Mouse (Mus musculus) midbrain, embryonic 10.5 days (tissue): ENCODE data around the gene Rnf8. TPM values are rescaled to one million over a fixed set of nuclear protein-coding genes. Genes with fewer than 3 reads are reported as not detected.

Experiments used
- DNase-seq: peaks from one replicate; pipeline ENCODE4 v3.0.0-alpha.2; 2017; ENCODE audit warnings: low spot score
- H3K27ac ChIP-seq: fragments of 300-500 bp; sonication (generic); replicated peaks from 2 replicates; pipeline ENCODE4 v1.5.1; 2016; ENCODE audit warnings: mild to moderate bottlenecking
- H3K27me3 ChIP-seq: fragments of 300-500 bp; sonication (generic); 2 replicates; pipeline ENCODE4 v1.6.1; 2016; ENCODE audit warnings: low read depth, mild to moderate bottlenecking; ENCODE audit not compliant: poor library complexity, severe bottlenecking
- H3K36me3 ChIP-seq: fragments of 300-500 bp; sonication (generic); 2 replicates; pipeline ENCODE4 v1.6.1; 2016; ENCODE audit warnings: mild to moderate bottlenecking, moderate library complexity
- H3K4me1 ChIP-seq: fragments of 300-500 bp; sonication (generic); 2 replicates; pipeline ENCODE4 v1.6.1; 2016
- H3K4me3 ChIP-seq: fragments of 300-500 bp; sonication (generic); 2 replicates; pipeline ENCODE4 v1.5.1; 2016; ENCODE audit warnings: mild to moderate bottlenecking, moderate library complexity
- H3K9me3 ChIP-seq: fragments of 300-500 bp; sonication (generic); replicated peaks from 2 replicates; pipeline ENCODE4 v1.6.1; 2016; ENCODE audit warnings: mild to moderate bottlenecking
- WGBS: fragments of 180-500 bp; shearing (Covaris S2); methylation state at CpG from one replicate; pipeline ENCODE4 v1.1.7; 2016; 5-methylcytosine and 5-hydroxymethylcytosine counted together
- polyA plus RNA-seq: library from polyadenylated mRNA; unstranded; fragments of >200 nt; fragmentation: Nextera tagmentation; extraction: Ambion mirVana; gene quantifications from 2 replicates; pipeline ENCODE4 v1.2.1, GENCODE M21; 2016

Gene Rnf8
- polyA plus RNA-seq, 1 experiment from 2014 or later = 116 TPM

DNA sequence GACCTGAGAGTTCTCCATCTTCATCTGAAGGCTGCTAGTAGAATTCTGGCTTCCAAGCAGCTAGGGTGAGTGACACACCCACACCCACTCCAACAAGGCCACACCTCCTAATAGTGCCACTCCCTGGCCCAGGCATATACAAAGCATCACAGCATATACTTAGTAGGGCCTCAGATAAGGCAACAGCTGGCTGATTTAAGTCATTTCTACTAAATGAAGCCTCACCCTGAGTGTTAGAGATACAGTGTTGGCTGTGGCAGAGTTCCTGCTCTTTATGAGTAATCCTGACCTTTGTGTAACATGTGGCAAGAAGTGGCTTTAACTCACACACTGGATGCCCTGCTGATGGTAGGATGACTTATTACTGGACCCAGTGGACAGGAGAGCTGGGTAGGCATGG, 55.3 kb downstream of the Rnf8 start:
- Histone ChIP-seq H3K4me1 (peaks cover 10% of the 10 kb centered on the region; the same call in 1 of the 2 replicates), H3K9me3 (no peaks in the 10 kb centered on the region), H3K27me3 (no peaks in the 10 kb centered on the region), H3K36me3 (peaks cover 91% of the 10 kb centered on the region), H3K27ac (no peak overlapping the region), H3K4me3 (no peak overlapping the region)
- no peak for DNase-seq

DNA sequence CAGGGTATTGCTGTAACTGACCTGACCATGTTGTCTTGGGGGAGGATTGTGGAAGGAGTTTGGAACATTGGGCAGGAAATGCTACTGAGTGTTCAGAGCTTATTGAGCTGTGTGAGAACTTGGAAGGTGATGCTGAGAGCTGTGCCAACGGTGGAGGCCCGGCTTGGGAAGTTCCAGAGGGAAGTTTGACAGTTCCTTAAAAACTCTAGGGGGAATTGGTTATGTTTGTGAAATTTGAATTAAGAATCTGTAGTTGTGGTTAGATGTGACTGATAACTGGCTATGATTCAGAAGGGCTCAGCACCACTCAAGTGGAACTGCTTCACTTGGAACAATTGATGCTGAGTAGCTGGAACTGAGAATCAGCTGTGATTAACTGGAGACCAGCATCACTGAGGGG, 56.4 kb downstream of the Rnf8 start:
- no peak overlapping the region for H3K4me3 ChIP-seq
- H3K27ac ChIP-seq = no peak overlapping the region
- H3K4me1 ChIP-seq = peaks cover 10% of the 10 kb centered on the region; the same call in 1 of the 2 replicates
- no peaks in the 10 kb centered on the region for H3K9me3 ChIP-seq
- no peaks in the 10 kb centered on the region for H3K27me3 ChIP-seq
- 96% methylated on average over 2 of the region's 2 CpGs for WGBS
- H3K36me3 ChIP-seq = peaks cover 92% of the 10 kb centered on the region
- DNase-seq = no peak

DNA sequence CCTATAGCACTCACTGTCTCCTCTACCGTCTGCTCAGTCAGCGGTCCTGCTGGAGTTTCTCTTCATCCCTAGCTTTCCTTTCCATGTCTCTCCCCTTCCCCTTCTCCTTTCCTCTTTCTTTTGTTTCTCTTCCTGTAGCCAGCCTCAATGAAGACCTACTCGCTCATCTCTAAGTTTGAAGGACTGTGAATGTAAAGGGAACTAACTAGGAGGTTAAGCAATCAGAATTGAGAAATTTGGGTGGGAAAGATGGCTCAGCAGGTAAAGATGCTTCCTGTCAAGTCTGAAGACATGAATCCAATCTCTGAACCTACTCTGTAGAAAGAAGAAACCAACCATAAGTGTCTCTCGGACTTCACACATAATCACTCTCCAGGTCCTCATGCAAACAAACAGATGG, 58.7 kb downstream of the Rnf8 start:
- H3K27ac ChIP-seq = no peak overlapping the region
- peaks cover 2% of the 10 kb centered on the region; the same call in 1 of the 2 replicates for H3K4me1 ChIP-seq
- H3K27me3 ChIP-seq = no peaks in the 10 kb centered on the region
- H3K9me3 ChIP-seq = no peaks in the 10 kb centered on the region
- WGBS = 93% methylated on average over 4 of the region's 4 CpGs
- DNase-seq = no peak
- H3K4me3 ChIP-seq = no peak overlapping the region
- H3K36me3 ChIP-seq = peaks cover 93% of the 10 kb centered on the region

DNA sequence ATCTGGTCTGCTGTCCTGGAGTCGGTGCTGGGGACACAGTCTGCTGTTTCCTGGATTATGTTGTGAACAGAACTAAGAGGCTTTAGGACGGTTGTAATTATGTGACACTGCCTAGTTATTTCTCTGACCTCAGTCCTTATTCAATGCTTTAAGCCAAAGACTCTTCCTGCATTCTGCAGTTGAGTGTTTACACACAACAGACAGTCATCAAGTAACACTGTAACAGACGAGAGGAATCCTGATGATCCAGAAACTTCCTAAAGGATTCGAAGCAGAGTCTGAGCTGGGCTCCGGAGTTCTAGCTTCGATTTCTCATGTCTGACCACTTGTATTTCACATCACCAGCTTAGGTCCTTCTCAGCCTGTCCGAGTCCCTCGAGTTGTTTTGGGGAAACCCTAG, 63.9 kb downstream of the Rnf8 start:
- Histone ChIP-seq H3K9me3 (no peaks in the 10 kb centered on the region), H3K27me3 (no peaks in the 10 kb centered on the region), H3K36me3 (peaks cover 99% of the 10 kb centered on the region), H3K4me1 (no peaks in the 10 kb centered on the region), H3K27ac (no peak overlapping the region), H3K4me3 (no peak overlapping the region)
- no peak for DNase-seq
- WGBS = 92% methylated on average over 8 of the region's 8 CpGs

DNA sequence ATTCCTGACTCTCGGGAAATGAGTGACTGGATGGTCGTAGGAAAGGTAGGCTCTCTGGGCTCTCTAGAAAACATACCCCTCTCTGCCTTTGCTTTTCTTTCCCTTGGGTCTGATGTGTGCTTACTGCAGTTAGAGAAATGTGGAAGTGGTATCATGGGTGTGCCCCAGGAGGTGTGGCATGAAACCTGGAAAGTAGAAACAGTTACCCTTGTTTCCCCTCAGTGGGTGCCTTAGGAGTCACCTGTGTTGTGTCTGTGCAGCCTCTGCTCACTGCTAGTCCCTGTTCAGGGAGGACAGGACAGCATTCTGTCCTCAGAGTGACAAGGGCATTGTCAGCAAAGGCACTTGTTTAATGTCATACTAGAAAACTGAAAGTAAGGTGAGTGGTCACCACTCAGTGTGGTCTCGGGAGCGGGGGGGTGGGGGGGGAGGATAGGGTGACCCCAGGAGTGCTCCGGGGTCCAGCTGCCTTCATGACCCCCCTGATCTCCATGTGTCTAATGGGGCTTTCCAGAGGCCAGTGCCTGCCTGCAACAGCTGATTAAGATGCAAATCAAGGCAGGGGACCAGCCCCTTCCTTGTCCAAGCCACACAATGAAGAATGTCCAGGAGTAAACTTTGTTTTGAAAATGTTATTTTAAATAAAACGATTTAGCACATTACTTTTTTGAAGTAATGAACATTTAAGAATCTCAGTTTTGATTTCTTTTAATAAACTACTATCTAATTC, 64.6 kb downstream of the Rnf8 start:
- Histone ChIP-seq H3K36me3 (peaks cover 99% of the 10 kb centered on the region), H3K27ac (no peak overlapping the region; the same call in 1 of the 2 replicates)
- WGBS = 87% methylated on average over 6 of the region's 6 CpGs

DNA sequence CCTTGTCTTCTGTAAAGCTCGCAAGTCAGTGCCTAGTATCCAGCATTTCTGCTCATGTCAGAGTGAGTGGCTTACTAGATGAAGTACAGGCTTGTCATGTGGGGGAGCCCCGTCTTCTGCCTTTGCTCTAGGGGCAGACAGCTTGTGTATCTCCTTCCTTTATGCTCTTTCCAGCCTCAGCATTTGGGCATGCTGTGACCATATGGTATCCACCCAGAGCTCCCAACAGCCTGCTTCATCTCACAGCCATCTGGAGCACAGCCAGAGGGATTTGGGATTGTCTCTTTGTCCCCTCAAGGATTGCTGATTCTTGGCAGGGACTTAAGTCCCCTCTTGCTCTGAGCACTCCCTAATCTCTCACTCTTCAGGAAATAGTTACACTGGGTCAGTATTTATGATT, 65.6 kb downstream of the Rnf8 start:
- peaks cover 99% of the 10 kb centered on the region for H3K36me3 ChIP-seq
- H3K4me3 ChIP-seq = no peak overlapping the region
- no peaks in the 10 kb centered on the region for H3K27me3 ChIP-seq
- WGBS = 80% methylated on average over 2 of the region's 2 CpGs
- no peaks in the 10 kb centered on the region for H3K9me3 ChIP-seq
- DNase-seq = no peak
- no peaks in the 10 kb centered on the region for H3K4me1 ChIP-seq
- peak overlapping the region; percentile 57 for H3K27ac ChIP-seq

More for the DNA sequence above, 64.6 kb downstream of the Rnf8 start:
- Histone ChIP-seq H3K9me3 (no peaks in the 10 kb centered on the region), H3K27me3 (no peaks in the 10 kb centered on the region), H3K4me1 (no peaks in the 10 kb centered on the region), H3K4me3 (no peak overlapping the region)
- no peak for DNase-seq

DNA sequence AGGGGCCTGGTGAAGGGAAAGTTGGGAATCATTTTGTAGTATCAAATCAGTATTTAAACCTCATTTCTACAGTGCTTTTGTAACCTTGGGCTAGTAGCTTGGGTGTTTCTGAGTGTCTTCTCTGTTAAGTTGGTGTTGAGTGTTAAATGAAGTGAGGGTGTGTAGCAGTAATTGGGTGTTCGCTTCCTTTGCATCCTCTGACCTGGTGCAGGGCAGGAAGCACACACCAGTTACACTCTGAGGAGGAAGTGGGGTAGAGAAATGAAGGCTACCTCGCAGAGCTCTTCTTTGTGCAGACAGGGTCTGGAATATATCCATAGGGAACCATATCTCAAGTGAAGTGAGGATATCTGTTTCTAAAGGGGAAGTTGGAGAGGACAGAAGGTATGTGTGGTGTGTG, 66.3 kb downstream of the Rnf8 start:
- no peaks in the 10 kb centered on the region for H3K27me3 ChIP-seq
- H3K36me3 ChIP-seq = peaks cover 99% of the 10 kb centered on the region
- peak overlapping the region; percentile 57; the same call in 1 of the 2 replicates for H3K27ac ChIP-seq
- no peaks in the 10 kb centered on the region for H3K4me1 ChIP-seq
- H3K4me3 ChIP-seq = no peak overlapping the region
- 89% methylated on average over 2 of the region's 2 CpGs for WGBS
- H3K9me3 ChIP-seq = no peaks in the 10 kb centered on the region
- DNase-seq = no peak

DNA sequence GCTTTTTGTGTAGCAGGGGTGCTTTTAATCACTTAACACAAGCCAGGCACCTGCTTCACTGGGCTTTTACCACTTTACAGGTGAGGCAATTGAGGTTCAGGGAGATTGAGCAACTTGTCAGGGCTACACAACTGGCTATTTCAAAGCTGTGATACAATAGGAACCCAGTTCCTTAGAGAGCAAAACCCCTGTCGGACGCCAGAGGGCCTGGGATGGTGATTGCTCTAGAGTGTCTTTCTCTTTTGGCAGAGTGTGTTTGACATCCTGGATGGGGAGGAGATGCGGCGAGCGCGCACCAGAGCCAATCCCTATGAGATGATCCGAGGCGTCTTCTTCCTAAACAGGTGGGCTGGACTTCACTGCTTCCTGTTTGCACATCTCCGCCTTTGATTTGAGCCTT, 67.1 kb downstream of the Rnf8 start:
- Histone ChIP-seq H3K4me3 (no peak overlapping the region), H3K27me3 (no peaks in the 10 kb centered on the region), H3K27ac (no peak overlapping the region), H3K36me3 (peaks cover 99% of the 10 kb centered on the region), H3K9me3 (no peaks in the 10 kb centered on the region), H3K4me1 (no peaks in the 10 kb centered on the region)
- WGBS = 94% methylated on average over 9 of the region's 9 CpGs
- DNase-seq = no peak

DNA sequence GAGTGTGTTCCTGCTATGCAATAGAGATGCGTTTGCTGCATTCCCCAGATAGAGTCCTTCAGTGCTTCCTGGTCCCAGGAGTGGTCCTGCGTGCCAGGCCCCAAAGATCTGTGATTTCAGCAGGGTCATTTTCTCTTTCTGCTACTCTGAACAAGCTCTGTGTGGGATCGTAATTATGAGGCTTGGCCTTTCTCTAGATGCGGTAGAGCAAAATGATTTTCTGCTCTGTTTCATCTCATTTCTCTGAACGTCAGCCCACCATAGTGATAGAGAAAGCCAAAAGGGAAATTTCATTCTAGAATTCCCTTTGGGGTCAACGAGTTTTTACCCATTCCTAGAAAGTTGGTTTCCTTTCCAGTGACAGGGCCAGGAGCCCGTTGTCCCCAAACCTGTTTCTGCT, 67.7 kb downstream of the Rnf8 start:
- peaks cover 99% of the 10 kb centered on the region for H3K36me3 ChIP-seq
- 87% methylated on average over 7 of the region's 7 CpGs for WGBS
- H3K27me3 ChIP-seq = no peaks in the 10 kb centered on the region
- no peaks in the 10 kb centered on the region for H3K4me1 ChIP-seq
- no peak overlapping the region for H3K4me3 ChIP-seq
- no peak for DNase-seq
- H3K9me3 ChIP-seq = no peaks in the 10 kb centered on the region
- no peak overlapping the region for H3K27ac ChIP-seq

DNA sequence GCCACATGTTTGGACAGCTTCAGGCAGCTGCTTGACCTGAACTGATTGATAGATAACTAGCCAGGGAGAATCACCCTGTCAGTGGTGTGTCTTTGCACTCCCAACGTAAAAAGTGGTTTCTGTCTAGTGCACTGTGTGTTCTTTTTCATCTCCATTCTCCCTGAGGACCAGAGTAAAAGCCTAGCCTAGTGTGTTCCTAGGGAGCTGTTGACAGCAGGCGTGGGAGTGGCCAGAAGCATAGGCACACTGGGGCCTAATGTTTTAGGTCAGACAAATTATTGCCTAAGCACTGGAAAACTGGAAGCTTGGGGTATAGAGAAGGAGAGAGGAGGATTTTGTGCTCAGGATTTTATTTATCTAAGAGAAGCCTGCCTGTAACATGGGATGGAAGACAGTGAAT, 68.5 kb downstream of the Rnf8 start:
- Histone ChIP-seq H3K4me3 (no peak overlapping the region), H3K9me3 (no peaks in the 10 kb centered on the region), H3K4me1 (no peaks in the 10 kb centered on the region), H3K27me3 (no peaks in the 10 kb centered on the region), H3K27ac (no peak overlapping the region), H3K36me3 (peaks cover 99% of the 10 kb centered on the region)
- WGBS = 87% methylated on average over 2 of the region's 2 CpGs
- no peak for DNase-seq

DNA sequence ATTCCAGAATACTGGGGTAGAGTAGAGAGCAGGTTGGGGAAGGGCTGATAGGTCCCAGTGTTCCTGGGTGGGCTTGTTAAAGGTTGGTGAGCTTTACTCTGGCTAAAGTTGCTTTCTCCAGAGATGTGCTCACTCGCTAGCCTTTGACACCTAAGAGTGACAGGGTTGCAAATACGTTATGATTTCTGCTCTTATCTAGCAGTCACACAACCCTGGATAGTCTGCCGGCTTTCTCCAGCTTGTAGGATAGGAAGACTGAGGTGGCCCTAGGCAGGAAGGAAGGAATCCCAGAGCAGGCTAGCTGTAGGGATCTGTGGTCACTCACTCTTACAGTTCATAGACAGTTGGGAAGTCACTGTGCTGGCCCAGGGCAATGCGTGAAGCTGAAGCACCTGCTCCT, 69.7 kb downstream of the Rnf8 start:
- Histone ChIP-seq H3K4me1 (no peaks in the 10 kb centered on the region), H3K27ac (no peak overlapping the region), H3K36me3 (peaks cover 99% of the 10 kb centered on the region), H3K4me3 (no peak overlapping the region), H3K27me3 (no peaks in the 10 kb centered on the region), H3K9me3 (peaks cover 3% of the 10 kb centered on the region; the same call in 1 of the 2 replicates)
- no peak for DNase-seq
- 95% methylated on average over 4 of the region's 4 CpGs for WGBS

DNA sequence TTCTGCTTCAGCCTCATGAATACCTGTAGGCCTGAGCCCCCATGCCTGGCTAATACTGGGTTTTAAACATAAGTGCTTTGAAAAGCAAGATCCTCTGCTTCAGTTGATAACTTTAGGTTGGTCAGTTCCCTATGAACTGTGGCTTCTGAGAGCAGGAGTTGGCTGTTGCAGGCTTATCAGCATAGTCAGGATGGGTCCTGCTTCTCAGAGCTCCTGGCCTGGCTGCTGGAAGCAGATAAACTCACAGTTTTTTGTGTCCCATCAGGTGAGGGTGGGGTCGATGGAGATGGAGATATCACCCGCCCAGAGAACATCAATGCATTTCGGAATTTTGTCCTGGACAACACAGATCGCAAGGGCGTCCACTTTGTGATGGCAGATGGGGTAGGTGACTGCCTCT, 72.2 kb downstream of the Rnf8 start:
- Histone ChIP-seq H3K4me3 (no peak overlapping the region), H3K9me3 (peaks cover 3% of the 10 kb centered on the region; the same call in 1 of the 2 replicates), H3K36me3 (peaks cover 100% of the 10 kb centered on the region), H3K27me3 (no peaks in the 10 kb centered on the region), H3K4me1 (no peaks in the 10 kb centered on the region), H3K27ac (no peak overlapping the region)
- no peak for DNase-seq
- 93% methylated on average over 5 of the region's 5 CpGs for WGBS

DNA sequence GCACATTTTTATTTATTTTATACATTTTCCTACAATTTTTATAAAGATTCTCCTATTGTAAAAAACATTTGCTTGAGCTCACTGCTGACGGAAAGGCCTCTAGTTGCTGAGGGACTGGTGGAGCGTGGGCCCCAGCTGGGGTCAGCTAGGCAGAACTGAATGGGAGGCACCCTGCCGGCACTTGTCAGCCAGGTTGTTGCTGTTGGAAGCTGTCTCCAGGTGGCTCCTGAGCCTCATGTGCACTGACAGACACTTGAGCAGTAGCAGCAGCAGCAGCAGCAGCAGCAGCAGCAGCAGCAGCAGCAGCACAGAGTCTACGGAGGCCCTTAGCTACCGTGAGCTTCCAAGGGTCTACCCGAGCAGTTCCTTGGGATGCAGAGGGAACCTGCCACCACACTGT, 72.8 kb downstream of the Rnf8 start:
- Histone ChIP-seq H3K9me3 (peaks cover 3% of the 10 kb centered on the region; the same call in 1 of the 2 replicates), H3K27ac (0 out of 2 replicates have a peak overlapping the region, but pooled peaks have one; percentile 3)
- 84% methylated on average over 6 of the region's 6 CpGs for WGBS

More for the DNA sequence above, 72.8 kb downstream of the Rnf8 start:
- Histone ChIP-seq H3K36me3 (peaks cover 99% of the 10 kb centered on the region), H3K27me3 (no peaks in the 10 kb centered on the region), H3K4me3 (no peak overlapping the region), H3K4me1 (no peaks in the 10 kb centered on the region)
- no peak for DNase-seq
